Mouse (Mus musculus): ENCODE results near the gene Tnfsf13. TPM values are rescaled to one million over a fixed set of nuclear protein-coding genes. Genes with fewer than 3 reads are reported as not detected.

Gene Tnfsf13
- polyA plus RNA-seq, 1 experiment, result not detected

- no peak for TF ChIP-seq GATA1 (IDR thresholded peaks at IDR 0.05; ENCODE audit: low read length)
These were observed 23.2 kb upstream of the Tnfsf13 start for GRCm38 (mm10) chr11:69708614-69709265.

DNA sequence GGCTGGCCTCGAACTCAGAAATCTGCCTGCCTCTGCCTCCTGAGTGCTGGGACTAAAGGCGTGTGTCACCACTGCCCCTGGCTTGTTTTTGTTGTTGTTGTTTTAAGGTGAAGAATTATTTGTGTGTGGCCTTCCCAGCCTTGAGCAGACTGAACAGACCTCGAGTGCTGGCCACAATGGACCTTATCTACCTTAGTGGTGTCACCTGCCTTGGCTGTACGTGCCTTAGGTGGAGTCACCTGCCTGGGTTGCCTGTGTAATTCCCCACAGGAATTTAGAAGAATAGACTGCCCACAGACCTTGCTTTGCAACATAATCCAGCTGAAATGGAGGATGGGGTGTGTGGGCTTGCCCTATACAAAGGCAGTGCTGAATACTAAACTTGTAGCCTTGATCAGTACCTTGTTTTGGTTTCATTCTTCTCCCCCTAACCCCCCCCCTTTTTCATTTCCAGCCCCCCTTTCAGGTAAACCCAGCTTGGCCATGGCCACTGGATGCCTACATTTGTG, 22.3 kb upstream of the Tnfsf13 start:
- TF ChIP-seq GATA1 (IDR thresholded peaks at IDR 0.05; ENCODE audit: low read length), result no peak

GRCm38 (mm10) chr11:69707480-69707847, 21.9 kb upstream of the Tnfsf13 start:
- no peak for TF ChIP-seq GATA1 (IDR thresholded peaks at IDR 0.05; ENCODE audit: low read length)

- TF ChIP-seq GATA1 (IDR thresholded peaks at IDR 0.05; ENCODE audit: low read length), result no peak
These were observed 21.3 kb upstream of the Tnfsf13 start for GRCm38 (mm10) chr11:69706775-69707479.

- TF ChIP-seq GATA1 (IDR thresholded peaks at IDR 0.05; ENCODE audit: low read length), result no peak
These were observed 19.0 kb upstream of the Tnfsf13 start for GRCm38 (mm10) chr11:69704613-69705010.

- no peak for TF ChIP-seq GATA1 (IDR thresholded peaks at IDR 0.05; ENCODE audit: low read length)
These were observed 18.4 kb upstream of the Tnfsf13 start for GRCm38 (mm10) chr11:69703814-69704612.

DNA sequence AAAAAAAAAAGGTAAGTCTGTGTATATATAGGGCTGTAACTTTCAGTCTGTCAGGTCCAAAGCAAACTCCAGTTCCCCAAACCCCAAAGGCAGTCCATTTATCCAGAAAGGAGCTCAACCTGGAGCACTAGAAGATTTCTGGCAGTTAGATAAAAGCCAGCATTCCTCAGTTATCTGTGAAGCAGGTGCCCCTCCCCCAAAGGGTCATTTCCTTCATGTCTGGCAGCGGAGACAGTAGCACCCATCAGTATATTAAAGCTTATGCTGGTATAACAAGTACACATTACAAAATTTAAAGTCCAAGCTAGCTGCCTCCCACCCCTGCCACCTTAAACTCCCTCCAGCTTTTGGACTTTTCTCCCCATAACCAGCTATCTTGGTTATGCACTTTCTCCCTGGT, 14.0 kb upstream of the Tnfsf13 start:
- no peak for TF ChIP-seq GATA1 (IDR thresholded peaks at IDR 0.05; ENCODE audit: low read length)

DNA sequence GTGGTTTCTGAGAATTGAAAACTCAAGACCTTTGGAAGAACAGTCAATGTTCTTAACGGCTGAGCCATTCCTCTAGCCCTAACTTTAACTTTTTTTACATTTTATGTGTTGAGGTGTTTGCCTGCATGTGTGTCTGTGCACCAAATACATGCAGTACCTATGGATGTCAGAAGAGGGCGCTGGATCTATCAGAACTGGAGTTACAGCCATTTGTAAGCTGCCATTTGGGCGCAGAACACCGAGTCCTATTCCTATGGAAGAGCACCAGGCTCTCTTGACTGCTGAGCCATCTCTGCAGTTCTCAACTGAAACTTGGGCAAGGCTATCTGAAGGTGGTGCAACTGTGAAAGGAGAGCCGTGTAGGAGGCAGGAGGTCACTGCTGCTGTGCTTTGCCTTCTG, 13.0 kb upstream of the Tnfsf13 start:
- no peak for TF ChIP-seq GATA1 (IDR thresholded peaks at IDR 0.05; ENCODE audit: low read length)

GRCm38 (mm10) chr11:69697396-69697795, 11.8 kb upstream of the Tnfsf13 start:
- no peak for TF ChIP-seq GATA1 (IDR thresholded peaks at IDR 0.05; ENCODE audit: low read length)

GRCm38 (mm10) chr11:69695361-69696181, 10.0 kb upstream of the Tnfsf13 start, which contains the start of the genes Tnfsf12 and Tnfsfm13:
Gene Tnfsf12, minus strand, starts transcription at chr11:69695849.
Gene Tnfsfm13, minus strand, starts transcription at chr11:69696098.
- no peak for TF ChIP-seq GATA1 (IDR thresholded peaks at IDR 0.05; ENCODE audit: low read length)

- TF ChIP-seq GATA1 (IDR thresholded peaks at IDR 0.05; ENCODE audit: low read length), result no peak
These were observed 9.4 kb upstream of the Tnfsf13 start for GRCm38 (mm10) chr11:69695046-69695360.

DNA sequence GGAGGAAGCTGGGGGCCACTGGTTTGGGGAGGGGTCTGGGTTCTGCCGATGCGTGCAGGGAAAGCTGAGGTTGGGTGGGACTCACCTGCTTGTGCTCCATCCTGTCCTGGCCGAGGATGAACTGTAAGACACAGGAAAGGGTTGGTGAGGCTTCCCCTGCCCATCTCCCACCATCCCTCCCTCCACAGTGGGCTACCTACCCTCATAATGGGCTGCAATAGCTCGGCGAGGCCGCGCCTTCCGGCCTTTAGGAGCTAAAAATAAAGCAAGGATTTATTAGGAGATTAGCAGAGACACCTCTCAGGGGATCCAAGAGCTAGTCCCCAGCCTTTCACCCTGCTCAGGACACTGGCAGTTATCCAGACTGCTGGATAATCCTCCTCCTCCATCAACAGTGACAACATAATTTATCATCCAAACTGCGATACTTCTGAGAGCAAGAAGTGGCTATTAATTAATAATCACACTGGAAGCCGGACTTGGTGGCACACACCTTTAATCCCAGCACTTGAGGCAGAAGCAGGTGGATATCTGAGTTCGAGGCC, 7.9 kb upstream of the Tnfsf13 start:
- TF ChIP-seq GATA1 (IDR thresholded peaks at IDR 0.05; ENCODE audit: low read length), result no peak

DNA sequence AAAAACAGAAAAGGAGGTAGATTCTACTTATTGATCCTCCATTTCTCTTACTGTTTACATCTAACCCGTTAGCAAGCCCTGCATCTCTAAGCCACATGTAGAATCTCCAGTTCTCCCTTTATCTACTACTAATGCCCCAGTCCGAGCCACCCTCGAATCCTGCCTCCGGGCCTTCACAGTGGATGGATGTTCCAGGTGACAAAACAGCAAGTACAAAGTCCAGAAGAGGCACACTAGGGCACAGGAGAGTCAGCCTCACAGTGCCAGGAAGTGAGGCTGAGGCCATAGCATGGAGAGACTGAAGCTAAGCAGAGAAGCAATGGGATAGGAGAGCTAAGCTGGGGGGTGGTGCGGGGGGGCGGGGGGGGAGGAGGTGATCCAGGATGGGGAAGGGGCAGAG, 7.3 kb upstream of the Tnfsf13 start:
- no peak for TF ChIP-seq GATA1 (IDR thresholded peaks at IDR 0.05; ENCODE audit: low read length)

DNA sequence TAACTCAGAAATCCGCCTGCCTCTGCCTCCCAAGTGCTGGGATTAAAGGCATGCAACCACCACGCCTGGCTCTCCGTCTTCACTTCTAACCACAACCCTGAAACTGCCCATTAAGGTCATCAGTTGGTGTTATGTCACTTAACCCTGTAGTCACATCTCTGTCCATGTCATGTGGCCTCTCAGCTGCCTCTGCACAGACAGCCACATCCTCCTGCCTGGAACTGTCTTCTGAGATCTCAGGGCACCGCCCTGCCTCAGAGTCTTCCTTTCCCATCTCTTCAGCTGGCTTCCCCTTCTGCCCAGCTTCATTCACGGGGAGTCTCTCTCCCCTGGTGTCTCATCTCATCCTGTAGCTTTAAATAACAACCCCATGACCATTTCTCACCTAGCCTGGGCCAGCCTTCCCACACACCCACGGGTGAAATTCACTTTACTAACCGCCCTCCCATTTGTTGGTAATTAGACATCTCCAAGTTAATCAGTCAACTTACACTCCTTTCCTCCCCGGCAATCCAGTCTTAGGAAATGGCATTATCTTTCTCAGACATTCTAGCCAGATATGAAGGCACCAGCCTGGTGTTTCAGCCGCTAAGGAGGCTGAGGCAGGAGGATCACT, 6.7 kb upstream of the Tnfsf13 start:
- TF ChIP-seq GATA1 (IDR thresholded peaks at IDR 0.05; ENCODE audit: low read length), result no peak

GRCm38 (mm10) chr11:69689891-69690290, 4.3 kb upstream of the Tnfsf13 start:
- TF ChIP-seq GATA1 (IDR thresholded peaks at IDR 0.05; ENCODE audit: low read length), result no peak

Data from G1E-ER4 (cell line).